In the genomic region with DNA sequence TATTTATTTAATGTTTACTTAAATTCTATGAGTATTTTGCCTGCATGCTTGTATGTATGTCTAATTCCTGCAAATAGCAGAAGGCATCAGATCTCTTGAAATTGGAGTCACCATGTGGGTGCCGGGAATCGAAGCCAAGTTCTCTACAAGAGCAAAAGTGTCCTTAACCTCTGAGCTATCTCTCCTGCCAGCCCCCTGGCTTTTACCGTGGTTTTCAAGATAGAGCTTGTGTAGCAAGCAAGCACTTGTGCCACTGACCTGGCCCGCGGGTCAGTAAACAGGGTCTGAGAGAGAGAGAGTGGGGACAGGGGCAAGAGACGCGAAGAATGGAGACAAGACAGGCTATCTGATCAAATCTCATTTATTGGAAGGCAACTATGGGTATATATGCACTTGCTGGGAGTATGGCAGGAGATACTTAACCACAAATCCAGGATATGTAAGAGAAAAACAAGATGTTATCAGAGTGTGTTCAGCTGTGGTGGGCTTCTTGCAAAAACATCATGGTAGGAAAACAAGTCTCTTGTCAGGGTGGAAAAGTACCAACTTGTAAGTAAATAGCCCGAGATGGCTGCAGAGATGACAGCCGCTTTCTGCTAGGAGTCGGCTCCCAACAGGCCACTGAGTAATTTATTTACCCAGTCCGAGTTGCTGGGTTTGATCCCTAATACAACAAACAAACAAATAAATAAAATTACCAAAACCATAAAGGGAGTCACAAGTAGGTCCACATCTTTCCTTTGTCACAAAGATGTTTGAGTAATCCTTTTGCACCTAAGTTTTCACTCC, we compare ENCODE assay signal across 8 mouse cellular contexts. TPM values are rescaled to one million over a fixed set of nuclear protein-coding genes. Genes with fewer than 3 reads are reported as not detected.
A peak's percentile ranks its signal among the peaks of the same experiment; 100 is the strongest.
DNase-seq lines count a peak whose midpoint lies in the region; ATAC-seq and TF ChIP-seq lines count a peak whose summit lies in the region.

No protein-coding gene starts in this region.

- peak overlapping the region; percentile 77 for H3K4me2 ChIP-seq in kidney, embryonic 14.5 days (replicated peaks; ENCODE audit: low read depth, low read length)
- H3K4me2 ChIP-seq in hindbrain, postnatal 0 days (ENCODE audit: low read depth, low read length), result peak overlapping the region; percentile 84
- H3K4me2 ChIP-seq in midbrain, embryonic 16.5 days (ENCODE audit: low read length), result peak overlapping the region; percentile 64

- H3K9me3 ChIP-seq in kidney, embryonic 14.5 days (ENCODE audit: control insufficient read depth, low read length), result no peaks in the 10 kb centered on the region
- no peaks in the 10 kb centered on the region for H3K9me3 ChIP-seq in hindbrain, postnatal 0 days (ENCODE audit: low read length)
- no peaks in the 10 kb centered on the region for H3K9me3 ChIP-seq in midbrain, embryonic 16.5 days (replicated peaks; ENCODE audit: control insufficient read depth, low read length, poor library complexity, severe bottlenecking)

- peak overlapping the region; percentile 83; the same call in 1 of the 2 replicates for H3K27ac ChIP-seq in kidney, embryonic 14.5 days (ENCODE audit: low read depth, low read length)
- no peak overlapping the region for H3K27ac ChIP-seq in cortical plate, adult 2 months (ENCODE audit: insufficient read depth, low read length)
- H3K27ac ChIP-seq in hindbrain, postnatal 0 days, result no peak overlapping the region
- H3K27ac ChIP-seq in midbrain, embryonic 16.5 days (ENCODE audit: low read length), result no peak overlapping the region

- H3K4me1 ChIP-seq in kidney, embryonic 14.5 days (ENCODE audit: control insufficient read depth, insufficient read depth, low read length), result peaks cover 24% of the 10 kb centered on the region
- H3K4me1 ChIP-seq in cortical plate, adult 2 months (ENCODE audit: control insufficient read depth, insufficient read depth, low read length), result 0 out of 2 replicates have a peak, but pooled peaks cover 4% of the 10 kb centered on the region
- peaks cover 5% of the 10 kb centered on the region; the same call in 1 of the 2 replicates for H3K4me1 ChIP-seq in hindbrain, postnatal 0 days (ENCODE audit: insufficient read depth, low read length)
- H3K4me1 ChIP-seq in midbrain, embryonic 16.5 days (ENCODE audit: control insufficient read depth, insufficient read depth, low read length), result peaks cover 16% of the 10 kb centered on the region

- DNase-seq in kidney, adult 9 months, result no peak
- no peak for DNase-seq in hindbrain, postnatal 0 days (ENCODE audit: low spot score)
- no peak for DNase-seq in gastrocnemius, adult 18-20 months (ENCODE audit: low spot score)
- no peak for DNase-seq in left cerebral cortex, adult 18-20 months (ENCODE audit: low spot score in 2 of 2)
- DNase-seq in ovary, postnatal 10 days (ENCODE audit: low spot score), result no peak

- peak overlapping the region; percentile 94 for H3K9ac ChIP-seq in kidney, embryonic 14.5 days (ENCODE audit: low read depth, low read length)
- peak overlapping the region; percentile 97; the same call in 1 of the 2 replicates for H3K9ac ChIP-seq in hindbrain, postnatal 0 days (replicated peaks; ENCODE audit: low read length)
- H3K9ac ChIP-seq in midbrain, embryonic 16.5 days (ENCODE audit: low read depth, low read length), result peak overlapping the region; percentile 99; the same call in 1 of the 2 replicates

- H3K36me3 ChIP-seq in kidney, embryonic 14.5 days (ENCODE audit: control insufficient read depth, insufficient read depth, low read length), result peaks cover 24% of the 10 kb centered on the region
- H3K36me3 ChIP-seq in hindbrain, postnatal 0 days (ENCODE audit: insufficient read depth, low read length), result peaks cover 6% of the 10 kb centered on the region; the same call in 1 of the 2 replicates
- H3K36me3 ChIP-seq in midbrain, embryonic 16.5 days (ENCODE audit: control insufficient read depth, insufficient read depth, low read length), result peaks cover 8% of the 10 kb centered on the region

- H3K27me3 ChIP-seq in kidney, embryonic 14.5 days (ENCODE audit: control insufficient read depth, insufficient read depth, low read length), result no peaks in the 10 kb centered on the region
- no peaks in the 10 kb centered on the region for H3K27me3 ChIP-seq in hindbrain, postnatal 0 days (ENCODE audit: insufficient read depth, low read length)
- H3K27me3 ChIP-seq in midbrain, embryonic 16.5 days (ENCODE audit: control insufficient read depth, insufficient read depth, low read depth, low read length), result no peaks in the 10 kb centered on the region

- 38% methylated on average over 11 of the region's 11 CpGs for WGBS in kidney, embryonic 14.5 days
- 52% methylated on average over 11 of the region's 11 CpGs for WGBS in hindbrain, postnatal 0 days
- WGBS in midbrain, embryonic 16.5 days, result 52% methylated on average over 11 of the region's 11 CpGs

- no peak for TF ChIP-seq CTCF in cortical plate, adult 2 months (IDR thresholded peaks at IDR 0.05; ENCODE audit: extremely low read depth, insufficient read depth, low read length)
- no peak for TF ChIP-seq CTCF in hindbrain, postnatal 0 days (IDR thresholded peaks at IDR 0.05; ENCODE audit: low read depth)

- TF ChIP-seq POLR2A in cortical plate, adult 2 months (IDR thresholded peaks at IDR 0.05; ENCODE audit: extremely low read depth, insufficient read depth, low read length), result no peak

- ATAC-seq in kidney, embryonic 14.5 days (ENCODE audit: low FRiP score, low TSS enrichment), result peak; percentile 4; the same call in 1 of the 2 replicates
- no peak for ATAC-seq in hindbrain, postnatal 0 days
- no peak for ATAC-seq in midbrain, embryonic 16.5 days

- H3K4me3 ChIP-seq in kidney, embryonic 14.5 days (ENCODE audit: low read length), result peak overlapping the region; percentile 96
- H3K4me3 ChIP-seq in cortical plate, adult 2 months (ENCODE audit: insufficient read depth, low read length), result peak overlapping the region; percentile 61
- peak overlapping the region; percentile 100 for H3K4me3 ChIP-seq in hindbrain, postnatal 0 days (ENCODE audit: low read length)
- peak overlapping the region; percentile 99 for H3K4me3 ChIP-seq in midbrain, embryonic 16.5 days (ENCODE audit: low read depth, low read length)

RNA-seq across cellular contexts. Expression of a gene that starts 0.6 kb away (rescaled TPM):
- polyA plus RNA-seq in kidney, embryonic 14.5 days (2014; fragmentation: Nextera tagmentation; extraction: Ambion mirVana), result 28.0 and 37.3 TPM in 2 replicates
- 45.1 and 47.2 TPM in 2 replicates for polyA plus RNA-seq in cortical plate, adult 2 months (2012; rRNA removed)
- 34.8 and 36.2 TPM in 2 replicates for total RNA-seq in hindbrain, postnatal 0 days (2014; rRNA removed)
- 28.2 and 28.8 TPM in 2 replicates for polyA plus RNA-seq in hindbrain, postnatal 0 days (2015; fragmentation: Nextera tagmentation; extraction: Ambion mirVana)
- polyA plus RNA-seq in midbrain, embryonic 16.5 days (2015; fragmentation: Nextera tagmentation; extraction: Ambion mirVana), result 42.7 and 48.2 TPM in 2 replicates
- total RNA-seq in gastrocnemius, adult 18-20 months (2021), result 10 to 100 TPM; 29.2 to 32.2 TPM
- total RNA-seq in left cerebral cortex, adult 18-20 months (2021), result 10 to 100 TPM; 38.8 to 47.7 TPM

RNA-seq across cellular contexts. Expression of a gene that starts 7.9 kb away (rescaled TPM):
- polyA plus RNA-seq in kidney, embryonic 14.5 days (2014; fragmentation: Nextera tagmentation; extraction: Ambion mirVana), result not detected in 2 replicates
- polyA plus RNA-seq in cortical plate, adult 2 months (2012; rRNA removed), result 13.3 and 14.2 TPM in 2 replicates
- 5.8 and 9.9 TPM in 2 replicates for total RNA-seq in hindbrain, postnatal 0 days (2014; rRNA removed)
- 0.33 and 0.54 TPM in 2 replicates for polyA plus RNA-seq in hindbrain, postnatal 0 days (2015; fragmentation: Nextera tagmentation; extraction: Ambion mirVana)
- 0.62 TPM in 1 of 2 replicates, not detected in the other for polyA plus RNA-seq in midbrain, embryonic 16.5 days (2015; fragmentation: Nextera tagmentation; extraction: Ambion mirVana)
- 1 to 10 TPM in 1 of 2 experiments, under 1 TPM in 1; 0.87 to 1.0 TPM for total RNA-seq in gastrocnemius, adult 18-20 months (2021)
- total RNA-seq in left cerebral cortex, adult 18-20 months (2021), result 1 to 10 TPM; 2.3 to 4.9 TPM

RNA-seq across cellular contexts. Expression of a gene that starts 23.3 kb away (rescaled TPM):
- 0.09 TPM in 1 of 2 replicates, not detected in the other for polyA plus RNA-seq in kidney, embryonic 14.5 days (2014; fragmentation: Nextera tagmentation; extraction: Ambion mirVana)
- polyA plus RNA-seq in cortical plate, adult 2 months (2012; rRNA removed), result 0.21 and 0.23 TPM in 2 replicates
- 0.32 TPM in 1 of 2 replicates, not detected in the other for total RNA-seq in hindbrain, postnatal 0 days (2014; rRNA removed)
- polyA plus RNA-seq in hindbrain, postnatal 0 days (2015; fragmentation: Nextera tagmentation; extraction: Ambion mirVana), result 0.06 and 0.08 TPM in 2 replicates
- polyA plus RNA-seq in midbrain, embryonic 16.5 days (2015; fragmentation: Nextera tagmentation; extraction: Ambion mirVana), result not detected in 2 replicates
- 100 to 1,000 TPM; 331 to 560 TPM for total RNA-seq in gastrocnemius, adult 18-20 months (2021)
- total RNA-seq in left cerebral cortex, adult 18-20 months (2021), result under 1 TPM; 0.16 to 0.46 TPM

RNA-seq across cellular contexts. Expression of a gene that starts 28.0 kb away (rescaled TPM):
- polyA plus RNA-seq in kidney, embryonic 14.5 days (2014; fragmentation: Nextera tagmentation; extraction: Ambion mirVana), result 3.6 and 6.0 TPM in 2 replicates
- polyA plus RNA-seq in cortical plate, adult 2 months (2012; rRNA removed), result 0.32 TPM in 1 of 2 replicates, not detected in the other
- 5.0 TPM in 1 of 2 replicates, not detected in the other for total RNA-seq in hindbrain, postnatal 0 days (2014; rRNA removed)
- polyA plus RNA-seq in hindbrain, postnatal 0 days (2015; fragmentation: Nextera tagmentation; extraction: Ambion mirVana), result 0.19 and 0.38 TPM in 2 replicates
- not detected in 2 replicates for polyA plus RNA-seq in midbrain, embryonic 16.5 days (2015; fragmentation: Nextera tagmentation; extraction: Ambion mirVana)
- under 1 TPM in 1 of 2 experiments, not detected in 1; 0.40 TPM for total RNA-seq in gastrocnemius, adult 18-20 months (2021)
- total RNA-seq in left cerebral cortex, adult 18-20 months (2021), result not detected

RNA-seq across cellular contexts. Expression of a gene that starts 45.3 kb away (rescaled TPM):
- polyA plus RNA-seq in kidney, embryonic 14.5 days (2014; fragmentation: Nextera tagmentation; extraction: Ambion mirVana), result 2.0 and 3.9 TPM in 2 replicates
- polyA plus RNA-seq in cortical plate, adult 2 months (2012; rRNA removed), result not detected in 2 replicates
- total RNA-seq in hindbrain, postnatal 0 days (2014; rRNA removed), result 1.1 and 1.2 TPM in 2 replicates
- polyA plus RNA-seq in hindbrain, postnatal 0 days (2015; fragmentation: Nextera tagmentation; extraction: Ambion mirVana), result 0.95 and 0.98 TPM in 2 replicates
- polyA plus RNA-seq in midbrain, embryonic 16.5 days (2015; fragmentation: Nextera tagmentation; extraction: Ambion mirVana), result 0.19 TPM in 1 of 2 replicates, not detected in the other
- total RNA-seq in gastrocnemius, adult 18-20 months (2021), result not detected
- not detected for total RNA-seq in left cerebral cortex, adult 18-20 months (2021)
